Mouse (Mus musculus) inflammation-experienced regulatory T-cells, adult 6 months (primary cell): ENCODE results near the gene Scai. TPM values are rescaled to one million over a fixed set of nuclear protein-coding genes. Genes with fewer than 3 reads are reported as not detected.

Source experiments
- ATAC-seq: one replicate; pipeline ENCODE4 v1.8.0; 2017
- polyA plus RNA-seq, 3 experiments: library from polyadenylated mRNA; unstranded; fragments of 100-300 nt; shearing (Covaris generic); gene quantifications; one replicate each; pipeline ENCODE4 v1.2.1; 2017

Scai gene
- 10 to 100 TPM in 2 of 3 experiments, 1 to 10 TPM in 1; 9.7 to 21.0 (median 14.3) TPM for polyA plus RNA-seq

DNA sequence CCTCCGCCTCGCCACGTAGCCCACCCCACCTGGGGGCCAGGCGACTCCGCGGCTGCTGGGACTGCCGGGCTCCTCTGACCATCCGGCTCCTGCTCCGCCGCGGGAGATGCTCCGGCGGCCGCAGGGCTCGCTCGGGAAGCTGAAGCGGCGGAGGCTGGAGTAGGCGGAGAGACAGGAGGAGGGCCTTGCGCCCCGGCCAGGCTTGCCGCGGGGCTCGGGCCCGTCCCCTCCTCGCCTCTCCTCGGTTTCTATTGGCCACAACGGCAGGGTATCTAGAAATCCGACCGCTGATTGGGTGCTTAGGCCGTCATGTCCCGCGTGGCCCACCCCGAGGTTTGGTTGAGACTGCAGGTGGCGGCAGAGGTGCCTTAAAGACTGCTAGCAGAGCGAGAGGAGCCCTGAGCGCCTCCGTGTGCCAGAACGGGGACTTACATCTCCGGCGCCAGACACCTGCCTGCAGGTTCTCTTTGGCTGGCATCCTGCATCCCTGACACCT, at the start of gene Scai:
Gene Scai (minus strand): TSS at position 174 of the 496 bp plus-strand sequence.
- ATAC-seq: peak; percentile 99

DNA sequence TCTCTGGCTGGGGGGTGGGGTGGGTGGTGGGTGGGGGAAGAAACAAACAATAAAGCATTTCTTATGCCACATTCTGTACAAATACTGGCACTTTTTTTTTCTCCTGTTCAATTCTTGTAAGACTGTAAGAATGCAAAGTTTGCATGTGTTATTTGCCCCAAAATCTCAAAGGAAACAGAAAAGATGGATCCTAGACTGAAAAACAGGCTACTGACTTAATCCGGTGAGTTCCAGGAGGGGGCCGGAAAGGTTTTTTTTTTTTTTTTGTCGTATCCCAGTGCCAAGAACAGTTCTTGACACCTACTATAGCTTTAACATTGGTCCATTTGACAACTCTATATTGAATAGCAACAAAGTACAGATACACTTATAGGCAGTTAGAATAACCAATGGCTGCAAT, 36.2 kb upstream of the Scai start:
- ATAC-seq: no peak

DNA sequence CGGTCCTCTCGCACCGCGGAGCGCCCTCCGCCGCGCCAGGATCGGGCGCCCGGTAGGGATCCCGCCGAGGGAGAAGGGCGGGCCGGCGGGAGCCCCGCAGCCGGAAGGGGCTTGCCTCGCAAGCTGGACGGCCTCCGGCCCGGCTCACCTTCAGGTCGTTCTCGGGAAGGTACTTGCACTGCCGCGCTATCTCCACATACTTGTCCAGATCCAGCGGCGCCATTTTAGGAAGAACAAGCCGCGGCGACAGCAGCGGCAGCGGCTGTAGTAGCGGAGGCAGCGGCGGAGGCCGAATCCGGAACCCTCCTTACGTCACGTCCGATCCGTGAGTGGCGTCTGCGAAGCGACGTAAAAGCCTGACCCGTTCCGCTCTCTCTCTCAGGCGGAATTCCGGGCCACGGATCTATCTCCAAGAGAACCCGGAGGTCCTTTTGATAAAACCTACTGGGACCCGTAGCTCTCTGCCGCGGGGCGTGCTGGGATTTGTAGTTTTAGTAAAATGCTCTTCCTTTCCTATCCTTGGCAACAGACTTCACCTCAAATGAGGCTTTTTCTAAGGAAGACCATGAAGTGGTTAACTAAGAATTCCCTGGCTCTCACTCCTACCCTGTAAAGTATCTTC, 35.6 kb upstream of the Scai start, which contains the start of gene Ppp6c:
Gene Ppp6c (minus strand): TSS at position 433 of the 622 bp plus-strand sequence.
- peak; percentile 96 for ATAC-seq

DNA sequence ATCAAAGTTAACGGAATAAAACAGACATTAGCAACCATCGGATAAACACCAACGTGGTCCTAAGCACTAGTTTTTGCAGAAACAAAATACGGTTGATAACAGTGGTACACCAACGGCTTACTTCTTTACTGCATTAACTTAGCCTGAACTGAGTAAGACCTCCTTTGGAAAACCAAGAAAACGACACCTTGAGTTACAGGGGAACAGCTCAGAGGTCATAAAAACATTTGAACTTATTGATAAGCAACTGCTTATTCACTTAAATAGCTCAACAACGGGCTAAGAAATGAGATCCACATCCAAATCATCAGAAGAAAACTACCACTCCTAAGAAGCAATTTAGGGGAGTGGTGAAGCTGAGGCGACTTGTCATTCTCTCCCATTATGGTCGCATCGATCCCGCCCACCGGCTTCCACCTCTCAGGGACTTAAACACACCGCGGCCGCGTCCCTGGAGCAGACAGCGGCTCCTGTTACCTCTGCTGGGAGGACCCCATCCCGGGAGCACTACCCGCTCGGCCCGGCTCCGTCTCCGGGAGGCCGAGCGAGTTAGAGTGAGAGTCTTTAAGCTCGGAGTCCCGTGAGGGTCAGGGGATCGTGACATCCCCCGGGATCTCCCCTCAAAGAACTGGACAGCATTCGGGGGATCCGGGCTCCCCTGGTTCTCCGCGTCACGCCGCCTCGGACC, 34.9 kb upstream of the Scai start:
- peak; percentile 39 for ATAC-seq

DNA sequence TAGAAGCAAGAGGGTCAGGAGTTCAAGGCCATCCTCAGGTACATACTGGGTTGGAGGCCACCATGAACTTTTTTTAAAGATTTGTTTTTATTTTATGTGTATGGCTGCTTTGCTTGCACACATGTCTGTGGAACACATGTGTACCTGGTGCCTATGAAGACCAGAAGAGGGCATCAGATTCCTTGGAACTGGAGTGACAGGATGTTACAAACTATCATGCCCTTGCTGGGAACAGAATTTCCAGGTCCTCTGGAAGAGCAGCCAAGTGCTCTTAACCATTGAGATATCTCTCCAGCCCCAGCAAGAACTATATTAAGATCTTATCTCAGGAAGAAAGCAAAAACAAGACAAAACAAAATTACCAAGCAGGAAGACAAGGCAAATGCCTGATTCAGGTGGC, 34.1 kb upstream of the Scai start:
- no peak for ATAC-seq

DNA sequence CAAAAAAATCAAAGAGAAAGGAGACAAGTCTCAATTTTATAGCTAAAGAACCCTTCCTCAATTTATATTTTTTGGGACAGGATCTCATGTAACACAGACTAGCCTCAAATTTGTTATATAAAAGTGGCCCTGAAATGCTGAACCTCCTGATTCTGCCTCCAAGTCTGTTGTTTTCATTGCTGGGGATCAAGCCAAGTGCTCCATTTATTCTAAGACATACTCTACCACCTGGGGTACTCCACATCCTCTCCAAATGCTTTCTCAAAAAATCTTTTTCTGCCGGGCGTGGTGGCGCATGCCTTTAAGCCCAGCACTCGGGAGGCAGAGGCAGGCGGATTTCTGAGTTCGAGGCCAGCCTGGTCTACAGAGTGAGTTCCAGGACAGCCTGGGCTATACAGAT, 29.5 kb upstream of the Scai start:
- no peak for ATAC-seq

DNA sequence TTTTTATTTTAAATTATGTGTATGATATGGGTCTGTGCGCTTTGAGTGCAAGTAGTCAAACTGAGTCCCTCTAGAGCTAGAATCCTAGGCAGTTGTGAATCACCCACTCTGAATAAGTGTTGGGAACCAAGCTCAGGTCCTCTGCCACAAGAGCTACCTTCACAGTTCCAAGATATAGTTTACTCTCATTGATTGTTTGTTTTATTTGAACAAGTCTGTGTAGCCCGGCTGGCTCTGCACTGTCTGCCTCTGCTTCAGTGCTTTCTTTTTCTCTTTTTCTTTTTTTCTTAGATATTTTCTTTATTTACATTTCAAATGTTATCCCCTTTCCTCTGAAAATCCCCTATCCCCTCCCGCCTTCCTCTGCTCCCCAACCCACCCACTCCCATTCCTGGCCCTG, 28.5 kb upstream of the Scai start:
- no peak for ATAC-seq

DNA sequence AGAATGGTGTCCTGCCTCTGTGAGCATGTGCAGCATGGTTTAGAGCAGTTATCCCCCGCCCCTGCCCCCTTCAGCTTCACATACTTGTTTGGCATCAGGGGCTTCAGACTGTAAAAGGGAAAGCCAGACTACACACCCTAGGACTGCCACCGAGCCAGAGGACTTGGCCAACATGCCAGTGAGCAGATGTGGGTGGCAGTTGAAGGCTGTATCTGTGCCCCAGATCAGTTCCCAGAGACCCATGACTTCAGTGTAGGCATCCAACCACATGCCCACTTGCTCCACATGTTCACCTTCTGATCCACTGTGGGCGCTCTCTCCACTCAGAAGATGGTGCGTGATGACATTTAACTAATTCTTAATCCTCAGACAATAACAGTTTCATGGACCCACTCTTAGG, 26.6 kb upstream of the Scai start:
- ATAC-seq: no peak

DNA sequence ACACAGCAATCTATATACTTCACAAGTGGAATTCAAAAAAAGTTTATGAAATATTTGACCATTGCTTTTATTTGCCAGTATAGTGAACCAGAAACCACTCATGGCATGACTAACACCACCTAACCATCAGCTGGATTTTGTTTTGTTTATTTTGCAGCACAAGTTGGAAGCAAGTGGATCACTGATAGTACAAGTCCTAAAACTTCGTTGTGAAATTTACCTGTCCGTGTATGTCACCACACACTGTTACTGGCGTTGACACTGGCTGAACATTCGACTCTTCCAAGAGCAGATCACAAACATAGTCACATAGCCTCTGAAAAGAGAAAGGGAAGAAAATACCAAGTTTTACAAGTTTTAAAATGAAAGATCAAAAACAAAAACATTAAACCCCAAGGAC, 20.2 kb upstream of the Scai start:
- no peak for ATAC-seq

DNA sequence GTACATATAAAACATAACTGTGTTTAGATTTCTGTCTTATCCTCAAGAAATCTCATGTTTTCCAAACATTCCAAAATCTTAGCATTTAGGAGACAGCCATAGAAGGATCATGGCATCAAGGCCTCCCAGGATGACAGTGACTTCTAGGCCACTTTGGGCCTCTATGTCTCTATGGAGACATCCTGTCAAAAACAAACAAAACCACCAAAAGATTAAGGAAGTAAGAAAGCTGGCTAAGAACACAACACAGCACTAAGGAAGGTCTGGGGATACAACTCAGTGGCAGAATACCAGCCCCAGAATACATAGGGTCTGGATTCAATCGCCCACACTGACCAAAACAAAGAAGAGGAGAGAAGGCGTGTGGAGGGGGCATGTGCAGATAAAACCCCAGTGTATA, 12.8 kb upstream of the Scai start:
- ATAC-seq: no peak

DNA sequence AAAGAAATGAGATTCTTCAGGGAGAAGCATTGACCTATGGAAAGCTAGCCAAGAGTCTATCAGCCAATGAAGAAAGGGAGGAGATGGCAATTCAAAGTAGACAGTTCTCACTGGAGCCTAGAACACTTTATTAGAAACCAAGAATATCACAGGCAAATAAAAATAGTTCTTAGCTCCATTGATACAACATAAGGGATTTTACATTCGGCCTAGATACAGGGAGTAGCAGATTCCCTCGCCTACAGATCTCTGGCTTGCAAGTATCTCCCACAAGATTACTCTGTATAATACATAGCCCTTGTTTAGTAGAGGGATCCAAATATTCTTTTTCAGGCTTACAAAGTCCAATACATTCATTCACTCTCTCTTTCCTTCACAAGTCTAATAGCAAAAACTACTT, 4.3 kb upstream of the Scai start:
- no peak for ATAC-seq

DNA sequence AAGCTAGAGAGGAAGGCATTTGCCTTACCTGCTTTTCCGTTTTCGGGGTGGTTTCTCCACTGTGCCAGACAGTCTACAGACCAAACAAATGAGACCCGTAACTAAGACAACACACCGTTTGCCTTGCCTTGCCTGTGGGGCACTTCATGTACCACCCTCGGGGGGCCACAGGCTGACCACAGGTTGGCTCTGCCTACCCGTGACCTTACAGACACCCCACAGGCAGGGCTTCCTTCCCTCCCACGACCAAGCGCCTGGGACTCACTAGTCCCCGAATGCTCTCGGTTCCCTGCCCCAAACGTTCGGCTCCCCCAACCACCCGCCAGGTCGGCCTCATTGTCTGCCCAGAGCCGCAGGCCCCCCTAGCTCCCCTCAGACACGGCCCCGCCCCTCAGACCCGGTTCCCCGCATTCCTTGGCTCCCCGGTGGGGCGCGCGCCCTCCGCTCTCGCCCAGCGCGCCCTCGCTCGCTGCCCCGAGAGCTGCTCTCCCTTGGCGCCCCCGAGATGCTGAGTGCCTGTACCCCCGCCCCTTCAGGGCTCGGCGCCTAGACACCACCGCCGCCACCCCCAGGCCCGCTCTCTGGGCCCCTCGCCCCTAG, 473 bp downstream of the Scai start:
- ATAC-seq: peak; percentile 22

DNA sequence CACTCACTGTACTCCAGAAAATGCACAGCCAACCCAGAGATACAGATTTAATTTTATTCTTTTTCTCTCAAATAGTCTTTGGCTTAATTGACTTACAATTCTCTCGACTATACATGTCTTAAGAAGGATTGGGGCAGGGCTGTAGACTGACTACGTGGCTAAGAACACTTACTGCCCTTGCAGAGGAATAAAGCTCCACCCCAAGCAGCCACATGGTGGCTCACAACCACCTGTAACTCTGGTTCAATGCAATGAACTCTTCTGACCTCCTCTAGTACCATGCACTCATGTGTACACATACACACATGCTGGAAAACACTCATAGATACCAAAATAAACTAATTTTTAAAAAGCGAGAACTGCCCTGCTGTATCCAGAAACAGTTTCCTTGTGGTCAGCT, 4.6 kb downstream of the Scai start:
- no peak for ATAC-seq

DNA sequence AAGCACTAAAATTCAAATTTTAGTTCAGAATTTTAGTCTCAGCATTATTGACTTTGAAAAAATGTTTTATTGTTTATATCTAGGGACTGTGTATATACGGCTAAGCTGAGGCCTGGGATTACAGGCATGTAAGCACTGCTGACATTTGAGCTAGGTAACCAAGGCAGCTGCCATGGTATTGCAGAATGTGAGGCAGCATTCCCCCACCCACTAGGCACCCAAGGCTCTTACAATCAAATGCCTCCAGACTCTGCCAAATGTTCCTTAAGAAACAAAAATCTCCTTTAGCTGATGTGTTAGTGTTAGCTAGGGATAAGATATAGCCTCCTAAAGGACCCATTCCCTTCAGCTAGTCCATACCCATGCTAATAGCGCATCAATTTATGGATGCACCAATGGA, 6.9 kb downstream of the Scai start:
- ATAC-seq: no peak

DNA sequence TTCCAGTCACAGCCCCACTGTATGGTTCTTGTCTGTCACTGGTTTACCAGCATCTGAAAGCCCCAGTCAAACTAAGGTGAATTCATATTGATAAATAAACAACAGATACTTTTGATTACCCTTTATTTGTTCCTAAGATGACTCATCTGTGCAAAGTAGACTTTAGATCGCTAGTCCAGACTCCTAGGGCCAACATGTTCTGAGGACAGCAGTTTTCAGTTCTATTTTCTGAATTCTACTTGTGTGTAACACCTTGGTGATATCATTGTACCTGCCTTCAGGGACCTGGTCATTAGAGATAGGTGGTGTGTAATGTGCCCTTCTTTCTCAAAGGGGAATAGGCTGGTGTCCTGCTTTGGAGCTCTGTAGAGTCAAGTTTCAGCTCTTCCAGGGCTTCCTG, 29.5 kb downstream of the Scai start:
- no peak for ATAC-seq

DNA sequence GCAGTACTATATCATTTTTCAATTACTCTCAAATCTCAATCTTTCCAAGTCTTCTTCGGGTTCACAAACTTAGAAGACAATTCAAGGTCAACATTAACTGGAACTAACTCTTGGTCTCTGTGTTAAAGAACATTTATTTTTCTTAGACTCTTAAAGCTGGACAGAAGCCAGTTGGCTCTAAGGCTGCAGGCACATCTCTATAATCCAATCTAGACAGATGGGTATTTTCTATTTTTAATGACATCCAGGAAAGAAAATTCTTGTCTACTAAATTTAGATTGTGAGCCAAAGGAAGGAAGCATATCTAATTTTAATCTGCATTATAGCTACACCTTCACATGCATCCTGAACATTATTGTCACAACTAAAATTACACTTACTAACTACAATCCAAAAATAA, 32.6 kb downstream of the Scai start:
- no peak for ATAC-seq

DNA sequence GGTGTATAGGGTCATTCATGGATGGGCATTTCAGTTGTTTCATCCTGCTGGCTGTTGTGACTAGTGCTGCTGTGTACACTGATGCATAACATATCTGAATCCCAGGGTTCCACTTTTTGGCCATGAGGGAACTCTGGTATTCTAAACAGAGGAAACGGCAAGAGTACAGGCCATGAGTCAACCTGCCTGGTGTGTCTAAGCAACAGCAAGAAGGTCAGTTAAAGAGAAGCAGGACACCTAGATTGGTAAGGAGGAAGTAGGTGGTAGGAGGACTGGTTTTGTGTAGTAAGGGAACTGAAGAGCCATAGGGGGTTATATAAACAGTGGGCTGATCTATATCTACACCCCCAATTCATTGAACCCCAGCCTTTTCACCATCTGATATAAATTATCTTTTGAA, 33.7 kb downstream of the Scai start:
- no peak for ATAC-seq

DNA sequence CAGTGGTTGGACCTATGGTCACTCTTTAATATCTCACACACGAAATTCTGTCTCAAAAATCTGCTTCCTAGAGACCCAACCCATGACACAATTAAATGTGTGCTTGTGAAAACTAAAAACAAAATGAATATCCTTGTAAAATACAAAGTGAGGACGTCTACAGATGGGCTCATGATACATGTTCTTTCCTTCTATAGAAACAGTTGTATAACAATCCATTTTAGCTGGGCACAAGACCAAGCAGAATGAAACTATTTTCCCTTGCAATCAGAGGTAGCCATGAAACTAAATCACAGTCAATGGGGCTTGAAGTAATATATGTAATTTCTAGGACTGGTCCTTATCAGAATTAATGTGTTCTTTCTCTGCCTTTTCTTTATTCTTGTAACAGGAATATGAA, 39.6 kb downstream of the Scai start:
- no peak for ATAC-seq

DNA sequence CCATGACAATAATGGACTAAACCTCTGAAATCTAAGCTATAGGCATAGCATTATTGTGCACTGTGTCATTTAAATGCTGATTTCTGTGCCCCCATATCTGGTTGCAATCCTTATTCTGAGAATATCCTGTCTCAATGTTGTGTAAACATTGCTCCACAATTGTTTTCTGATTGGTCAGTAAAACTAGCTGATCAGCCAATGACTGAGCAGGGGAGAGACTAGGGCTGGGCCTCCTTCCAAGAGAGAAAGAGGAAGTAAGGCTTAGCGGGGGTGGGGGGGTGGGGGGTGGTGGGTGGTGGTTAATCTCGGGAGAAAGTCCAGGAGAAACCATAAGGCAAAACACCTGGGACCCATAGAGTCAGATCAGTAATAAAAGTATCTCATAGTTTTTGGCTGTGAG, 42.5 kb downstream of the Scai start:
- ATAC-seq: no peak

DNA sequence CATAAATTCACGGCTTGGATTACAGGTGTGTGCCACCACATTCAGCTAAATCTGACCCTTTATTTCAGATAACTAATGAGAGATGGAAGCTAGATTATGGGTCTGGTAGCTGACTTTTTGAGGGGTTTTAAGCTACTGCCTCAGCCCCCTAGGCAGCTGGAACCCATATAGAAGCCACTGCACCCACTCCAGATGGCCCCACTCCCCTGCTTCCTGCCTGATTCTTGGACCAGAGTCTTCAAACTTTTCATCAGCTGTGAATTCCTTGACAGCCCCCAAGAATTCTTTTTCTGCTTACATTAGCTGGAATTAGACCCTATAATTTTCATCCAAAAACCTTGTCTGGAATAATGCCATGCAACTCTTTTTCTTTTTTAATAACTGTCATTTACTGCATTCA, 44.1 kb downstream of the Scai start:
- no peak for ATAC-seq

DNA sequence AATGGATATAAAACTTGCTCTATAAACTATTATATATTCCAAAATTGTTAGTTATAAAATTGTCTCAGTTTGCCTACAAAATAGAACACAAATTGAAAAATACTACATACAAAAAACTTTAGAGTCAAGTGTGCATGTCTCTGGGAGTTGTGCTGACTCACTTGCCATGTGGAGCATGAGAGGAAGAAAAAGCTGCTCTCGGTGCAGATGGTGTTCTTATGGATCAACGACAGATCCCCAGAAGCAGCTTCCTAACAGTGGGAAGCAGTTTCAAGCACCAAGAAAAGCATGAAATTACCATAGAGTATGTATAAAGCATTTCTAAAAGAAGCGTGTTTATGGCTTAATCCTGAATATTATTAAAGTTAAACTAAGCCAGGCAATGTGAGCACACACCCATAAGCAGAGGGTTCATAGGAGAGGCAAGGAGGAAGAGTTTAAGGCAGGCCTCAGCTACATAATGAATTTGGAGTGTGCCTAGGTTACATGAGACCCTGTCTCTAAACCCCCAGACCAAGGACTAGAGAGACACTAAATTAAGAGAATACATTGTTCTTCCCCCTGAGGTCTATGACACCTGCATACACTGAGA, 48.1 kb downstream of the Scai start:
- ATAC-seq: no peak

DNA sequence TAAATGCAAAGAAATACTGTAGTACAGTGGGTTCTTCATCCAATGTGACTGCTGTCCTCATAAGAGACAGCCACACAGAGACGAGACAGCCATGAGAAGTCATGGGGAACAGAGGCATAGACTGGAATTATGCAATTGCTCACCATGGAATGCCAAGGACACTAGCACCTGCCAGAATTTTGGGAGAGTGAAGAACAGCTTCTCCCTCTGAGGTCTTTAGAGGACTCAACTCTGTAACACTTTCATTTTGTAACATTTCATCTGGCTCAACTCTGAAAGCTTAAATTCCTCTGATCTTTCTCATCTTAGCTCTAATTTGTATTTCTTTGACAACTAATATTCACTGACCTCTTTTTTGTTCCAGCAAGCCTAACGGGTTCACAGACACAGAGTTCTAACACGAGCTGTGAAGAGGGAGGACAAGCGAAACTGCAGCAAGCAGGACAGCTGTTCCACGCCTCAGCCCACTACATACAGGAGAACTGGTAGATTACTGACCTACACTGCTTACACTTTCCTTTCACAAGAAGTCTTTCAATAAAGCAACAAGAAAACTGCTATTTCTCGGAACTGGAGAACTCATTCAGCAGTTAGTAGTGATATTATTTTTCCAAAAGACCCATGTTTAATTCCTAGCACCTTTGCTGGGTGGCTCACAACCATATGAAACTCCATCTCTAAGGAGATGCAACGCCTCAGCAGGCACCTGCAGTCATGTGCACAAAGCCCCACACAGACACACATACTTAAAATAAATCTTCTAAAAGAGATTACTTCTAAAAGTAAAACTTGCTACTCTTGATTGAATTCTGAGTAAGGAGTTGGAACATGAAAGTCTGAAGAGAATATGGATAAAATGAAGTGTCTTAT, 49.7 kb downstream of the Scai start:
- ATAC-seq: no peak
